Mouse (Mus musculus) olfactory bulb, adult 2 months (tissue): ENCODE data around the gene Wnt4. TPM values are rescaled to one million over a fixed set of nuclear protein-coding genes. Genes with fewer than 3 reads are reported as not detected.

ENCODE experiments used
- H3K27ac ChIP-seq: fragments of 200-500 bp; 2 replicates; pipeline ENCODE4 v1.5.1; 2012; ENCODE audit warnings: low read depth, low read length; ENCODE audit not compliant: insufficient read depth
- H3K4me1 ChIP-seq: fragments of 200-500 bp; 2 replicates; pipeline ENCODE4 v1.6.1; 2012; ENCODE audit warnings: low read length; ENCODE audit not compliant: control insufficient read depth, insufficient read depth
- H3K4me3 ChIP-seq: fragments of 200-500 bp; 2 replicates; pipeline ENCODE4 v1.5.1; 2012; ENCODE audit warnings: mild to moderate bottlenecking, low read depth, low read length, moderate library complexity; ENCODE audit not compliant: insufficient read depth
- CTCF ChIP-seq: fragments of 200-500 bp; IDR thresholded peaks from 2 replicates; pipeline ENCODE4 v1.5.1; 2012; ENCODE audit warnings: low read depth, mild to moderate bottlenecking, low read length, moderate library complexity; ENCODE audit not compliant: insufficient read depth
- POLR2A ChIP-seq: fragments of 200-500 bp; IDR thresholded peaks from 2 replicates; pipeline ENCODE4 v1.6.1; 2012; ENCODE audit warnings: mild to moderate bottlenecking, low read depth, low read length, moderate library complexity; ENCODE audit not compliant: insufficient read depth
- WGBS: fragments of 180-500 bp; shearing (Covaris S2); methylation state at CpG from one replicate; pipeline ENCODE4 v1.1.7; 2018; 5-methylcytosine and 5-hydroxymethylcytosine counted together
- polyA plus RNA-seq: library from polyadenylated mRNA; stranded (reverse); fragments of >200 nt; gene quantifications from 2 replicates; pipeline ENCODE4 v1.2.4, GENCODE M21; 2012; ENCODE audit warnings: low replicate concordance; ENCODE audit not compliant: missing spikeins, insufficient read depth, insufficient read length

Wnt4 gene
- polyA plus RNA-seq, 1 experiment = not detected

DNA sequence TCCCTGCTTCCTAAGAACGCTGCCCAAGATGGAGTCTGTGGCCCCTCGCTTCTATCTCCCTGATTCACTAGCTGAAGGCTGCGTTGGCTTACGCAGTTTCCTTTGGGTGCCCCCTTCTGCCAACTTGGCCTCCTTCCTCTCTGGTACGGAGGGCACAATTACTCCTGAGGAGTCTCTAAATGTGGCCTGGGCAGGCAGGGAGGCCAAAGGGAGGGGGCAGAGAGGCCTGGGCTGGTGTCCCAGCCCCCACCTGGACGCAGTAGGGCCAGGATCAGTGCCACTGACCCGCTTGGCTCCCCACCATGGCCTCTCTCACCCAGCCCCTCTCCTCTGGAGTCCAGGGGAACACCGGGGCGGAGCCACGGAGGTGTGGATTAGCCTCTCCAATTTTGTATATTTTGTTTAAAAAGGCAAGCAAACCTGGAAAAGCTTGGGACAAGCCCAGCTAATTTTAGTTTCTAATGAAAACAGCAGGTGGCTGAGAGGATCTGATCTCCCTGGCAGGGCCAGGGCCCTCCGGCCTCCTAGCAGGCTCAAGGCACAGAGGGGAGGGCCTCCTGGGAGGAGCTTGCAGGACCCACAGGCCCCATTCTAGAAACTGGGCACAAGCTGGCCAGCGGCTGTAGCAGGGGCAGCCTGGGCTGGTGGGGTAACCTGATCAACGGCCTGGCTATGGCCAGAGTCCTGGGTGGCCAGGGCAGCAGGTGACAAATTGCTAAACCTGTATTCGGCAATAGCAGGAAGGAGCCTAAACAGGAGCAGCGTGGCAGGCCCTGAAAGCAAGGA is 8.8 kb downstream of the Wnt4 start:
- no peak overlapping the region for H3K27ac ChIP-seq
- TF ChIP-seq POLR2A (no peak), CTCF (no peak)
- 80% methylated on average over 15 of the region's 15 CpGs for WGBS
- H3K4me1 ChIP-seq = peaks cover 10% of the 10 kb centered on the region
- no peak overlapping the region for H3K4me3 ChIP-seq

DNA sequence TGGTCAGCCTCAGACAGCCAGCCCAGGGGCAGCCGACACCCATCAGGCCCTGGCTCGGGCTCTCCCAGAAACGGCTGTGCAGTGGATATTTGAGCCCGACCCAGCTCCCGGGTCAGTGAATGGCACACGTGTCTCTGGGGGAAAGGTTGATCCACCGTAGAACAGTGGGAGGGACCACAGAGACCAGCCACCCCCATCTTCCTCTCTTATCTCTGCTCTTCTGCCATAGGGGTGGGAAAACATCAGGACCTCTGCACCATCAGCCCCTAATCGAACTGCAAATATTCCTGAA is 9.3 kb downstream of the Wnt4 start:
- TF ChIP-seq POLR2A (no peak), CTCF (no peak)
- H3K27ac ChIP-seq = no peak overlapping the region

DNA sequence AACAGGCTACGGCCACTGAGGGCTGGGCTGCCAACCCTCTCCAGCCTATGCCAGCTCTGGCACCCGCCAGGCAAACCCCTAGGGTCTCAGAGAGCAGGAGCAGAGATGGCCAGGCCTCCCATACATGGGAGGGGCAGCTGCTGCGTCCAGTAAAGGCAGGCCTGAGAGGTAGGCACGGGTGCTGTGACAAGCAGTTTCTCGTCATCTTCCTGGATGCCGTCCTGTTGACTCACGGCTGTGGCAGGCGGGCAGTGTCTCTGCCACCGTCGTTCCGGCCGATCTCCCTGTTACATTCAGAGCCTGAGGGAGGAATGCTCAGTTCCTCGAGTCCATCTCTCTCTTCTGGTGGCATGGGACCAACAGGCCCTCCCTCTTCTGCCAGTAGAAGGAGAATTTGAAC is 9.9 kb downstream of the Wnt4 start:
- peaks cover 10% of the 10 kb centered on the region for H3K4me1 ChIP-seq
- TF ChIP-seq POLR2A = no peak
- no peak for TF ChIP-seq CTCF
- no peak overlapping the region for H3K27ac ChIP-seq
- H3K4me3 ChIP-seq = no peak overlapping the region
- 66% methylated on average over 13 of the region's 13 CpGs for WGBS

More for the DNA sequence above, 9.3 kb downstream of the Wnt4 start:
- peaks cover 10% of the 10 kb centered on the region for H3K4me1 ChIP-seq
- WGBS = 82% methylated on average over 8 of the region's 8 CpGs
- H3K4me3 ChIP-seq = no peak overlapping the region

DNA sequence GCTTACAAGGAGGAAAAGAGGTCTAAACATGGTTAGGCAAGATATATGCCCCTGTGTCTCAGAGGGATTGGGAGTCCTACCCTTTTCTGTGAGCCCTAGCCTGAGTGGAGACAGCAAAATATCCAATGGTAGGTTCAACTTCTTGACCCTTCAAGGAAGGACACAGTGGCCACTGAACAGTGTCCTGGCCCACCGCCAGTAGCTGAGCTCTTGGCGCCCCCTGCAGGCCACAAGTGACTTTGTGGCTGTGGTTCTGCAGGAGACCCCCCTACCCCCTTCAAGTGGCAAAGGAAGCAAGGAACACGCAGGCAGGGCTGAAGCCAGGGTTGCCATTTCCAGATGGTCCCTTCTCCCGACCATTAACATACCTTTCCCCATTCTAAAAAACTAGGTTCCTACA is 10.5 kb downstream of the Wnt4 start:
- TF ChIP-seq POLR2A (no peak), CTCF (peak; percentile 95)
- WGBS = 14% methylated on average over 4 of the region's 4 CpGs
- H3K4me1 ChIP-seq = peaks cover 4% of the 10 kb centered on the region; the same call in 1 of the 2 replicates
- no peak overlapping the region for H3K27ac ChIP-seq
- H3K4me3 ChIP-seq = no peak overlapping the region

DNA sequence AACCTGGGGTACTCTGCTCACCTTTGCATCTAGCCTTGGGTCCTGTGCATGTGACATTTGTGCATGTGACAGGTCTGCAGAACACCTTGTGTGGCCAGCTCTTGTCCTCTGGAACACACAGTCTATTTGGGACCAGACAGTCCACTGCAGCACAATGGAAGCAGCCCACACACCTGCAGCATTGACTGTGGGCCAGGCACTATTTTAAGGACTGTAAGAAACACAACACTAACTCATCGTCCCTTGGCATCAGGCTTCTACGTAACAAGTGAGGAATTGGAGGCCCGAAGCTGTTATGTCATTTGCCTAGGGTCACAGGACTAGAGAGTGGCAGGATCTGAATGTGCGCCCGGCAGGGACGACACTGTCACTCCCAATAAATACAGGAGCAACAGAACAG is 12.4 kb downstream of the Wnt4 start:
- Histone ChIP-seq H3K4me3 (no peak overlapping the region), H3K4me1 (peaks cover 9% of the 10 kb centered on the region), H3K27ac (no peak overlapping the region)
- TF ChIP-seq POLR2A = no peak
- TF ChIP-seq CTCF = no peak
- WGBS = 88% methylated on average over 6 of the region's 6 CpGs

DNA sequence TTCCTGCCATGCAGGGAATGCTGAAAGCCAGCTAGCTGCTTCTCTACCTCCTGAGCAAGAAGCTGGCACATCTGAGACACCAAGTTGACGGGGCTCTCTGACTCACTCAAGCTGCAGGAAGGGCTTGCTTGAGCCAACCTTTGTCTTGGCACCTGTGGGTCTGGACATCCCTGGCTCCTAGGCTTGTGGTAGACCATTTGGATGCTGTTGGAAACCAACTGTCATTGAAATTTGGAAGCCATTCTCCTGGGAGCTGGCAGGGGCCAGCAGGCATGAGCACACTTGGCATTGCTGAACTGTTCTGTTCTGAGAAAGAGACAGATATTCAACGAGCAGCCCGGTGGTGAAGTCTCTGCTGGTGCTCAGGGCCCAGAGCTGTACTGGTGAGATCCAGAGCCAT is 13.0 kb downstream of the Wnt4 start:
- 70% methylated on average over 3 of the region's 3 CpGs for WGBS
- Histone ChIP-seq H3K4me3 (no peak overlapping the region), H3K27ac (no peak overlapping the region), H3K4me1 (peaks cover 14% of the 10 kb centered on the region)
- TF ChIP-seq POLR2A = no peak
- no peak for TF ChIP-seq CTCF

DNA sequence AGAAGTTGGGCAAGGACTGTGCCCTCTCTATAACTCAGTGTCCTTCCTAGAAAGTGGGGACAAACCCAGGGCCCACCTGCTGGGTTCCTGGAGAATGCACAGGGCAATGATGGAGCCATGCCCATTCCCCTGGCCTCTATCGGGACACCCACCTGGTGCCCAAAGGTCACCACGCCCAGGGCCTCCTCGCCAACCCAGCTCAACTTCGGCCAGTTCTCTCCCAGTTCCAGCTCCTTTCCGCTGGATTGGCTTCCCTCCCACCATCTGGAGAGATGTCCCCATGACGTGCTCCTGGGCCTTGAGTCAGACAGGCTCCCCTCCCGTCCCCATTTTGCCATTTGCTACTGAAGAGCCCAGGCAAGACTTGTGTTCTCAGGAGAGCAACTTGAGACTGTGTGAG is 15.3 kb downstream of the Wnt4 start:
- no peak overlapping the region for H3K4me3 ChIP-seq
- H3K27ac ChIP-seq = no peak overlapping the region
- no peak for TF ChIP-seq POLR2A
- TF ChIP-seq CTCF = no peak
- 92% methylated on average over 7 of the region's 7 CpGs for WGBS
- H3K4me1 ChIP-seq = peaks cover 15% of the 10 kb centered on the region

DNA sequence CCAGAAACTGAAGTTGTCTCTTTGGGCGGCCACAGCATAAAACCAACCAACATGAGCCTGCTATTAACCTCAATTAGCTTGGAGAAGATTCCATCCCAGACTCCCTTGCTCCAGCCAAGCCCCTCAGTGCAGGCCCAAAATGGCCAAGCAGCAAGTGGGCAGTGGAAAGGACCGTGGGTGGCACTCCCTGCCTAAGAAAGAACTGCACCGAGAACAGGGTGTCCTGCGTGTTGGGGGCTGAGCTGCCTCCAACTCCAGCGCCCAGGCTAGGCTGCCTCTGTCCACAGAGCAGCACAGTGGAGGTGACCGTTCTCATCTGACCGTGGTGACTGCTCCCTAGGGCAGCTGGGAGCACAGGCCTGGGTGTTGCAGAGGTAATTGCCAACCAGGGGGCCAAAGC is 16.7 kb downstream of the Wnt4 start:
- H3K4me3 ChIP-seq = no peak overlapping the region
- H3K4me1 ChIP-seq = peaks cover 24% of the 10 kb centered on the region
- no peak overlapping the region for H3K27ac ChIP-seq
- TF ChIP-seq CTCF (no peak), POLR2A (no peak)
- WGBS = 84% methylated on average over 7 of the region's 7 CpGs

DNA sequence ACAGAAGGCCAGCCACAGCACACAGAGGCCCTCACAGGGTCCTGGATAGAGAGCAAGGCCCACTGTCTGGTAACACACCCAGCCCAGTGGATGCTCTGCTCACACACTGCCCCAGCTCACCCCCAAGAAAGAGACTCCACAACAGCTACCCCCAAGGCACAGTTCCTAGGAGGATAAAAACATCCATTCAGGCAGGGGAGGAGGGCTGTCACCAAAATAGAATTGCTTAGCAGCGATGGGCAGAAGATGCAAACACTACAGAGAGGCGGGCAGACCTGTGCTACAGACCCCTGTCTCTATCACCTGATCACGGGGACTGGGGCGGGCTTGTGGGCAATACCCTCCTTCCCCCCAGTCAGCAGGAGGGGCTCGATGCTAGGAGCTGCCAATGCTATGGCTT is 17.2 kb downstream of the Wnt4 start:
- H3K27ac ChIP-seq = no peak overlapping the region
- peaks cover 24% of the 10 kb centered on the region for H3K4me1 ChIP-seq
- no peak overlapping the region for H3K4me3 ChIP-seq
- TF ChIP-seq POLR2A (no peak), CTCF (no peak)
- 52% methylated on average over 5 of the region's 5 CpGs for WGBS

DNA sequence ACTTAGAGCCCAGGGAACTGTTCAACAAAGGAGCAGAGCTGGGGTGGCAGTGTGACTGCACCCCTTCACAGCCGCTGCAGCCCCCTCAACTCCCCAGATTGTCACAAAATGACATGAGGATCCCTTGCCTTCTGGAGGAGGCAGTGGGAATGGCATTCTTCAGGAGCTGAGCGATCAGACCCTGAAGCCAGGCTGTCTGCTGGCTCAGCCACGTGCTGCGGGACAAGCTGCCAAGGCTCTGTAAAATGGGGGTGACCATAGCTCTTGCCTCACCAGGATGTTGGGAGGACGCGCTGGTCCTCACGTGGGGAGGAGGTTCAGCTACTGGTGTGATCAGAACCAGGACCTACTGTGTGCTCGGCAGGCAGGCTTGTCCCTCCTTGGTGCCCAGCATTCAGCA is 17.7 kb downstream of the Wnt4 start:
- WGBS = 71% methylated on average over 8 of the region's 8 CpGs
- Histone ChIP-seq H3K4me1 (peaks cover 24% of the 10 kb centered on the region), H3K27ac (no peak overlapping the region), H3K4me3 (no peak overlapping the region)
- no peak for TF ChIP-seq POLR2A
- no peak for TF ChIP-seq CTCF
